Mouse (Mus musculus): ENCODE results near the gene Ap2s1.

- no peak for TF ChIP-seq GATA1 (IDR thresholded peaks at IDR 0.05; ENCODE audit: borderline replicate concordance, low read length)
- TF ChIP-seq FLI1 (IDR thresholded peaks at IDR 0.05; ENCODE audit: low read length), result no peak
These were observed 23.4 kb downstream of the Ap2s1 start for GRCm38 (mm10) chr7:16761630-16762029.
